Mouse (Mus musculus): ENCODE results near the gene Kiss1. TPM values are rescaled to one million over a fixed set of nuclear protein-coding genes. Genes with fewer than 3 reads are reported as not detected.

The Kiss1 gene
- polyA plus RNA-seq, 1 experiment = not detected

GRCm38 (mm10) chr1:133366951-133367605 lies 45.4 kb downstream of the Kiss1 start:
- Histone ChIP-seq H3K4me1 (ENCODE audit: control insufficient read depth, insufficient read depth, insufficient read length, low read length) (peaks cover 14% of the 10 kb centered on the region), H3K27ac (ENCODE audit: insufficient read depth, low read depth, low read length) (no peak overlapping the region), H3K36me3 (ENCODE audit: control insufficient read depth, insufficient read depth, low read length) (no peaks in the 10 kb centered on the region), H3K4me3 (ENCODE audit: low read depth, low read length) (no peak overlapping the region), H3K27me3 (ENCODE audit: control insufficient read depth, insufficient read depth, low read length) (peaks cover 12% of the 10 kb centered on the region)
- 60% methylated on average over 10 of the region's 10 CpGs for WGBS
- TF ChIP-seq POLR2A (IDR thresholded peaks at IDR 0.05; ENCODE audit: low read depth, low read length) (no peak), CTCF (IDR thresholded peaks at IDR 0.05; ENCODE audit: extremely low read depth, insufficient read length, insufficient replicate concordance, low read depth, low read length) (no peak)

GRCm38 (mm10) chr1:133367606-133368488 lies 46.2 kb downstream of the Kiss1 start:
- Histone ChIP-seq H3K27ac (ENCODE audit: insufficient read depth, low read depth, low read length) (no peak overlapping the region), H3K27me3 (ENCODE audit: control insufficient read depth, insufficient read depth, low read length) (peaks cover 12% of the 10 kb centered on the region), H3K36me3 (ENCODE audit: control insufficient read depth, insufficient read depth, low read length) (no peaks in the 10 kb centered on the region), H3K4me3 (ENCODE audit: low read depth, low read length) (no peak overlapping the region), H3K4me1 (ENCODE audit: control insufficient read depth, insufficient read depth, insufficient read length, low read length) (peaks cover 14% of the 10 kb centered on the region)
- 45% methylated on average over 11 of the region's 11 CpGs for WGBS
- no peak for TF ChIP-seq POLR2A (IDR thresholded peaks at IDR 0.05; ENCODE audit: low read depth, low read length)
- TF ChIP-seq CTCF (IDR thresholded peaks at IDR 0.05; ENCODE audit: extremely low read depth, insufficient read length, insufficient replicate concordance, low read depth, low read length) = no peak

DNA sequence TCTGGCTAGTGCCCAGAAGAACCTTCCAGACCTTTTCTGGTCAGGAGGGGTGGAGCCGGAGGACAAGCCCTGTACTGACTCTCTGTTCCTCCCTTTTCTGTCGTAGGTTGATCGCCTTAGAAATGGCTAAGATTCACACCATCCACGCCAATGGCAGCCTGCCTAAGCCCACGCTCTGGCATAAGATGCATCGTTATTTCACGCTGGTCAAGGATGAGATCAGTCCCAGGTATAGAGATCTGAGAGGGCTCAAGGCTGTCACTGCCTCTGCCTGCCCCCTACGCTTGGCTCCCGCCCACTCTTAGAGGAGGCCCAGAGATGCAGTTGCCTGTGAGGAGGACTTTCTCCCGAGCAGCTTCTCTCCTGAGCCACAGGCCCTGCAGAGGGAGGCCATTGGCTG lies 47.0 kb downstream of the Kiss1 start:
- TF ChIP-seq CTCF (IDR thresholded peaks at IDR 0.05; ENCODE audit: extremely low read depth, insufficient read length, insufficient replicate concordance, low read depth, low read length) (no peak), POLR2A (IDR thresholded peaks at IDR 0.05; ENCODE audit: low read depth, low read length) (no peak)
- H3K36me3 ChIP-seq (ENCODE audit: control insufficient read depth, insufficient read depth, low read length) = no peaks in the 10 kb centered on the region
- 87% methylated on average over 10 of the region's 10 CpGs for WGBS
- H3K4me1 ChIP-seq (ENCODE audit: control insufficient read depth, insufficient read depth, insufficient read length, low read length) = peaks cover 10% of the 10 kb centered on the region
- no peak overlapping the region for H3K27ac ChIP-seq (ENCODE audit: insufficient read depth, low read depth, low read length)
- H3K27me3 ChIP-seq (ENCODE audit: control insufficient read depth, insufficient read depth, low read length) = peaks cover 10% of the 10 kb centered on the region
- H3K4me3 ChIP-seq (ENCODE audit: low read depth, low read length) = no peak overlapping the region

DNA sequence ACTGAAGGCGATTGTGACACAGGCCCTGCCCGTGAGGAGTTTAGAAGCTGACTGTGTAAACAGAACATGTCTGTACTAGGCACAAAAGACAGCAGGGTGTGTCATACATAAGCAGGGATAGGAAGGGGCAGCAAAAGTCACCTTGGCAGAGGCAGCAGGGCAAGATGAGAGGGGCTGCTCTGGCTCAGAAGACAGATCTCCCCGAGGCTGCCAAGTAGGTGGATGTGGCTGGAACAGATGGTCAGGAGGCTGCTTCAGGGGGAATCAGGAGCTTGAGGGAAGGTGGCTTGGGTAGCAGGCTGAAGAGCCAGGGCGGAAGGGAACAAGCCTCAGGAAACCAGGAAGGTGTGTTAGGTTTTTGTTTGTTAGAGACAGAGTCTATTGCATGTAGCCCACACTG lies 48.7 kb downstream of the Kiss1 start:
- H3K4me3 ChIP-seq (ENCODE audit: low read depth, low read length) = no peak overlapping the region
- H3K36me3 ChIP-seq (ENCODE audit: control insufficient read depth, insufficient read depth, low read length) = no peaks in the 10 kb centered on the region
- 51% methylated on average over 4 of the region's 4 CpGs for WGBS
- no peak overlapping the region for H3K27ac ChIP-seq (ENCODE audit: insufficient read depth, low read depth, low read length)
- no peak for TF ChIP-seq CTCF (IDR thresholded peaks at IDR 0.05; ENCODE audit: extremely low read depth, insufficient read length, insufficient replicate concordance, low read depth, low read length)
- TF ChIP-seq POLR2A (IDR thresholded peaks at IDR 0.05; ENCODE audit: low read depth, low read length) = no peak
- no peaks in the 10 kb centered on the region for H3K27me3 ChIP-seq (ENCODE audit: control insufficient read depth, insufficient read depth, low read length)
- peaks cover 5% of the 10 kb centered on the region; the same call in 1 of the 2 replicates for H3K4me1 ChIP-seq (ENCODE audit: control insufficient read depth, insufficient read depth, insufficient read length, low read length)

- TF ChIP-seq POLR2A (IDR thresholded peaks at IDR 0.05; ENCODE audit: low read depth, low read length) (no peak), CTCF (IDR thresholded peaks at IDR 0.05; ENCODE audit: extremely low read depth, insufficient read length, insufficient replicate concordance, low read depth, low read length) (no peak)
- Histone ChIP-seq H3K4me1 (ENCODE audit: control insufficient read depth, insufficient read depth, insufficient read length, low read length) (peaks cover 14% of the 10 kb centered on the region), H3K27me3 (ENCODE audit: control insufficient read depth, insufficient read depth, low read length) (no peaks in the 10 kb centered on the region), H3K27ac (ENCODE audit: insufficient read depth, low read depth, low read length) (no peak overlapping the region), H3K4me3 (ENCODE audit: low read depth, low read length) (no peak overlapping the region), H3K36me3 (ENCODE audit: control insufficient read depth, insufficient read depth, low read length) (no peaks in the 10 kb centered on the region)
- WGBS = 84% methylated on average over 6 of the region's 6 CpGs
These were observed 49.8 kb downstream of the Kiss1 start for GRCm38 (mm10) chr1:133371431-133371830.

DNA sequence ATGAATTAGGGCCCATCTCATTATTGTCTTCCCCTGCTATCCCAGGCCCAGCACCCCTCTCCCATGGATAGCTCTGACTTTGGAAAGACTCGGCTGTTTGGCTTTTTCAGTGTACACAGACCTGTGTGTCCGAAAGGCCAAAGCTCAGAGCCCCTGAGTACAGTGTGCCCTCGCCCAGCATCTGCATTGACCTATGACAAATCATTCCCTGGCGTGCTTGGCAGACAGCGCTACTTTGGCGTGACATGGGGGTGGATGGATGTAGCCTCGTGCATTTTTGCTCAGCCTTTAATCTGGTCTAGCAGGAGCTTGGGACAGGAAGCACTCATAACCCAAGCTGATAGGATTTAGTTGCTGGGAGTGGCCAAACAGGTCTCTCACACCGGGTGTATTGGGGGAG lies 50.4 kb downstream of the Kiss1 start:
- Histone ChIP-seq H3K27me3 (ENCODE audit: control insufficient read depth, insufficient read depth, low read length) (no peaks in the 10 kb centered on the region), H3K27ac (ENCODE audit: insufficient read depth, low read depth, low read length) (no peak overlapping the region), H3K4me1 (ENCODE audit: control insufficient read depth, insufficient read depth, insufficient read length, low read length) (peaks cover 16% of the 10 kb centered on the region), H3K36me3 (ENCODE audit: control insufficient read depth, insufficient read depth, low read length) (no peaks in the 10 kb centered on the region), H3K4me3 (ENCODE audit: low read depth, low read length) (no peak overlapping the region)
- 60% methylated on average over 8 of the region's 8 CpGs for WGBS
- TF ChIP-seq POLR2A (IDR thresholded peaks at IDR 0.05; ENCODE audit: low read depth, low read length) (no peak), CTCF (IDR thresholded peaks at IDR 0.05; ENCODE audit: extremely low read depth, insufficient read length, insufficient replicate concordance, low read depth, low read length) (no peak)

DNA sequence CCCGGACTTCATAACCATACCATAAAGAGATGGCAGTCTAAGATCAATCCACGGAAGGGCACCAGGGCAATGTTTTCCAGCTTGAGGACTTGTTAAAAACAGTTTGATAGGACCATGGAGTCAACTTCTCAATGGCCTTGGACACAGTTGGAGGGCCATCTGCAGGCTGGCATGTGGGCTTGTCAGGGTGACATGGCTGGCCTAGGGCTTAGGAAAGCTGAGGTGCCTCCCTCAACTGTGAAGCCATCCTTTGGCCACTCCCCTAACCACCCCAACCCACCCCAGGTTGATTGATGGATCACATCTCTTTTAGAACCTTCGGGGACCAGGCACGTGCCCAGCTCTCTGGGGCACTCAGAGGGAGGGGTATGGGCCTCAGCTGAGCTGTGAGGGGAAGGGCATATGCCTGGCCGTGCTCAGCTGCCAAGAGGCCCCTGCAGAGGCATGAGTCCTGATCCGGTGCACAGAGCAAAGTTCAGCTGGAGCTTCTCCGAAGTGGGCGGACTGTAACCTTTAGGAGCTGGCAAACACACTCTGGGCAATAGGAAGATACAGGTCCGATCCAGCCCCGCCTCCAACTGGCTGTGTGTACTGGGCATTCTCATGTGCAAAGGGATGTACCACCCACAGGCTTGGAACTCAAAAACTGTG lies 54.1 kb downstream of the Kiss1 start:
- no peak overlapping the region for H3K27ac ChIP-seq (ENCODE audit: insufficient read depth, low read depth, low read length)
- H3K36me3 ChIP-seq (ENCODE audit: control insufficient read depth, insufficient read depth, low read length) = no peaks in the 10 kb centered on the region
- no peak overlapping the region for H3K4me3 ChIP-seq (ENCODE audit: low read depth, low read length)
- H3K4me1 ChIP-seq (ENCODE audit: control insufficient read depth, insufficient read depth, insufficient read length, low read length) = peaks cover 11% of the 10 kb centered on the region
- no peak for TF ChIP-seq POLR2A (IDR thresholded peaks at IDR 0.05; ENCODE audit: low read depth, low read length)
- TF ChIP-seq CTCF (IDR thresholded peaks at IDR 0.05; ENCODE audit: extremely low read depth, insufficient read length, insufficient replicate concordance, low read depth, low read length) = no peak
- 28% methylated on average over 10 of the region's 10 CpGs for WGBS
- no peaks in the 10 kb centered on the region for H3K27me3 ChIP-seq (ENCODE audit: control insufficient read depth, insufficient read depth, low read length)
